Mouse (Mus musculus): ENCODE measurements around the gene Adgra3.

DNA sequence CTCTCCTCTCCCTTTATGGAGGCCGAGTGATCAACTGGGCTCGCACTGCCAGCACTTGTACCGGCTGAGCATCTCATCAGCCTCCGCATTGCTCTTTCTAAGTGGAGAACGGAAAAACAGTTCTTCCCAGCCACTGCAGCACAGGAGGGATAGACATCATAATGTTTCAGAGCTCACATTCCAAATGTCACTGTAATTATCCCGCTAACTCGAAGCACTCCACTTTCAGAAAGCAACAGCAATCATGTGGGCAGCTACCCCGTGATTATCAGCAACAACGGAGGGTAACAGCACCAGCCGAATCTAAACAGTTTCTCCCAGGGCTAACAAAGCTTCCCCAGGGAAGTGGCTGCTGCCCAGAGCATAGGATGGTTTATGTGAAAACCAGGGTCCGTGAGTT lies 62.3 kb downstream of the Adgra3 start:
- TF ChIP-seq CTCF (IDR thresholded peaks at IDR 0.05) = no peak
- TF ChIP-seq EP300 (IDR thresholded peaks at IDR 0.05) = no peak

Measured in lung, postnatal 0 days (tissue).